Mouse (Mus musculus): ENCODE measurements around the gene Gm42742.

DNA sequence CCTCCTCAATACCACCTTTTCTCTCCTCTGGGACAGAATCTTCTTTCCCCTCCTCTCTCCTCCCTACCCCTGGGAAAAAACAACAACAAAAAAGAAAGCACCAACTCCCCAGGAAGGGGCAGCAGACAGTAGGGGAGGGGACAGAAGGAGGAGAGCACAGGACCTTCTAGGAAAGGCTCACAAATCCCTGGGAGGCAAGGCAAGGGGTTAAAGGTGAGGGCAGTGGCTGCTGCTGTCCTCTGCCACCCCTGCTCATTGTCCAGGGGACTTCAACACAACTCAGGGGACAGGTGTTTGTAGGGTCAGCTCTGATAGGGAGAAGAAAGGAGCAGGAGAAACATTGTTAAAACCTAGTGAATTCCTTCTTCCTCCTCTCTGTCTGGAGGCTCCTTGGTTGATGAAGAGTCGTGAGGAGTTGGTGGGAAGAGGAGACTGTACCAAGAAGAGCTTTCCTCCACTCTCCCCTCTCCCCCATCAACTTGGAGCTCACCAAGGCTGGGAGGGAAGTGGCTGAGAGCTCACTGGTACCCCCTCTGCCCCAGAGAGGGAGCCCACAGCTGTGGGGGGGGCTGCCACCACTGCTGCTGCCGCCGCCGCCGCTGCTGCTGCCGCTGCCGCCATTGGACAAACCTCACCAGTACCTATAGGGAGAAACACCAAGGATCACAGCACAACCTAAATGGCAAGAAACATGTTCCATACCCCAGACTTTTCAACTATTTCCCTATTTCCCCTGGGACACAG is 1.8 kb upstream of the Gm42742 start:
- TF ChIP-seq CTCF (IDR thresholded peaks at IDR 0.05; ENCODE audit: control insufficient read depth, insufficient read depth, low read length): no peak
- TF ChIP-seq POLR2A (IDR thresholded peaks at IDR 0.05; ENCODE audit: borderline replicate concordance, control insufficient read depth, low read depth, low read length): no peak
